Mouse (Mus musculus) megakaryocyte progenitor cell, adult 5-6 weeks (primary cell): ENCODE results near the gene Usp36. TPM values are rescaled to one million over a fixed set of nuclear protein-coding genes. Genes with fewer than 3 reads are reported as not detected.
"Not testable (repeated sequence)": the region's sequence is repeated elsewhere in the genome, so short reads cannot be mapped to it uniquely, and the experiment has no call there.

ENCODE experiments used
- ATAC-seq: replicated peaks from 2 replicates; pipeline ENCODE4 v1.8.0; 2016; ENCODE audit warnings: mild to moderate bottlenecking, moderate TSS enrichment, inconsistent platforms; ENCODE audit not compliant: poor library complexity
- total RNA-seq, 2 experiments: library from RNA; stranded (forward) in 1 of 2; stranded (reverse) in 1 of 2; fragments of 157-497, 149-512 nt in 1 of 2; fragments of 200-1000 nt in 1 of 2; gene quantifications; 2 replicates each; pipeline versions ENCODE4 v1.2.3 to v1.2.4; 2015 to 2017

The Usp36 gene
- total RNA-seq (2015), result 19.1 and 23.7 TPM in 2 replicates
- total RNA-seq (2017), result 11.7 and 14.1 TPM in 2 replicates

DNA sequence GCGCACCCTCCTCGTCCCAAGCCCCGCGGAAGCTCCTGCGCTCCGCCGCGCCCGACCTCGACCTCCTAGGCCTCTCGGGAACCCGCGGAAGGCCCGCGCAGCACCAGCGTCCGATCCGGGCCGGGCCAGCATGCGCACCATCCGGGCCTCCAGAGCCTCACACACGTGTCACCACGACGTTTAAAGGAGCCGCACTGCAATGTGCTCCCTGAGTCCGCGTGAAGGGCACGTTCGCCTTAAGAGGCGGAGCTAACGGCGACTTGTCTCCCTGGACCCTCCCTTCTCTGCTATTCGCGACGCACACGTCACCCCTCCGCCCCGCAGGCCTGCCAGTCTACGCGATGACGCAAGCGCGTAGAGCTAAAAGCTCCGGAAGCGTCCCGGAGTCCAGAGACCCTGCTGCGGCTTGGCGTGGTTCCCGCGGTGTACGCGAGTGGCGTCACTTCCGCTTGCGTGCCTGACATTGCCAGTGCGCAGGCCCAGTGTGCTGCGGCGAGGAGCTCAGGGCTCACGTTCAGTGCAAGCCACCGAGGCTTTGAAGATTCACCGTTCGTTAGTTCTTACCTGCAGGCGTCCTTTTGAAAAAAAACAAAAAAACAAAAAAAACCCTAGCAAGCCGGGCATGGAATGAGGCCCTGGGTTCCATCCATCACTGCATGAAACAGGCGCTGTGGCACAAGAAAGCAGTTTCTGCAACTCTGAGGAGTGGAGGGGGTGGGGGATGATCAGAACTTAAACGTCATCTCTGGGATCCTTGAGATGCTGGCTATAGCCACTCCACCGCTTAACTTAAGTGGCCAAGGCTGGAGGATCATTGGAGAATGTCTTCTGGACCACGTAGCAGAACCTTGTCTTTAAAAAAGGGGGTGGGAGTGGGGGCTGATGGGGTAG, at the start of gene Usp36:
Gene Usp36 (minus strand): TSS at position 246 of the 891 bp plus-strand sequence.
- ATAC-seq, result peak; percentile 96

DNA sequence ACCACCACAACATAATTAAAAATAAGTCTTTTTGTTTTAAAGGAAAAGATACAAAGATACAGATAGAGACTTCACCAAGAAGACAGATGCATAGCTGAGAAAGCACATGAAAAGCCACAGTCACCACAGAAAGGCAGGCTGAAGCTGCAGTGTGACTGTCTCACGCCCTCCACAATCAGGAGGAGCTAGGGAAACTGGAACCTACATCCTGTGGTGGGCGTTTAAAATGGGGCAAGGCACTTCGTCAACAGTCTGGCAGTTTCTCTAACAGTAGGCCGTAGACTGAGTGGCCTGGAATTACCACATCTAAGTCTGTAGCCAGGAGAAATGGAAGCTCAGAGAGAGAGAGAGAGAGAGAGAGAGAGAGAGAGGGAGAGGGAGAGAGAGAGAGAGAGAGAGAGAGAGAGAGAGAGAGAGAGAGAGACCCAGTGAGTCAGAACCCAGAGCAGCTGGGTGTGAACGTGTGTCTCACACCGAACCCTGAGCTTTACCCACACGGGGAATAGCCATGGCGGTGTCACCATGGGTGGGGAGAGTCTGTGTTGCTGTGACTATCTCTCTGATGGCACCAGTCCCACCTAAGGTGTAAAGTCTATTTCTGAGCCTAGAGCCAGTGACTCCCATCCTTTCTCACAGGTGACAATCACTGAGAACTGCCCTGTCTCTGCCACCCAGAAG, 47.6 kb upstream of the Usp36 start:
- peak; percentile 46; the same call in 1 of the 2 replicates for ATAC-seq

DNA sequence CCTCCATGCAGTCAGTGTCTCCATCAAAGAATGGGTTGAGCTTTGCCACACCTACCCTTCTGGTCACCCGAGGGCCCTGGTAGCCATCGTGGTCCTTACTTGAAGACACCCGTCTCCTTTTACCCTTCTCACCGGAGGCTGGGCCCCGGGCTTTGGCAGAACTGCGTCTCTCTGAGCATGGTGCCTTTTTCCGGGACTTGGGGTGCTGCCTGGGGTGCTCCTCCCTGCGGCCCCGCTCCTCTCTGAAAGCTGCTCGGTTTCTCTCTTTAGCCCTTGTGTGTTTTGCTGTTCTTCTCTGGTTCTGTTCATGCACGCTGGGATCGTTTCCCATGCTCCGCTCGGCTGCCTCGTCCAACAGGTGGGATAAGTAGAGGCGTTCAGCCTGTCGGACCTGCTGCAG, 43.4 kb upstream of the Usp36 start:
- ATAC-seq, result no peak

DNA sequence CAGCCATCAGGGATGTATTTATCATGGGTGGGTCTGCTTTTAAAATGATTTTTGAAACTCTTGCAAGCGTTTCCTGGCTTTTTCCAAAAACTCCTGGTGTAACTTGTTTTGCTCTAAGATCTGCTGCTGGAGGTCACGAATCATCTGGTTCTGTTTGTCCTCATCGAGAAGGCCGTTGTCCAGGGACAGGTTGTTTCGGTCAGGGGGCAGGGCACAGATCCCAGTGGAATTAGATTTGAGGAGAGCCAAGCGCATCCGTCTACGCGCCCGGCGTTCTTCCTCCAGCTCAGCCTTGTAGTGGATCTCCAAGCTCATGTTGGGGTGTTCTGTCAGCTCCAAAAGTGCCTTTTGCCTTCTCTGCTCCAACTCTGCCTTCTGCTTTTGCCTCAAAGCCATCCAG, 42.3 kb upstream of the Usp36 start:
- ATAC-seq, result no peak

DNA sequence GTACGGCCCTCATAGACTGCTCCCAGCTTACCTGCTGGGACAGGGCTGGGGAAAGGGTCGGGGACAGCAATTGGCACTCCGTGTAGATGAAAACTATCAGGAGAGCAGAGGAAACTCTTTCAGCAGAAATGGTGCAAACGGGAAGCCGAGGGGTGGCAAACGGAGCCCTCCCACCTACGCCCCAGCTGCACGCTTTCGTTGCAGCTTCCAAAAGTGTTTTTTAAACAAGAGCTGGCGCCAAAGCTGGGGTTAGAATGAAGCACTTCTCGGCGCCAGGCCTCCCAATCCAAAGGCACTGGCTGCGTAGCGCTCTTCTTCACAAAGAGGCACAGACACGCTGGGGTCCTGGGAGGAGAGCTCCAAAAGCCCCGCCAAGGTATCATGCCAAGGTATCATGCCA, 40.7 kb upstream of the Usp36 start:
- no peak for ATAC-seq

DNA sequence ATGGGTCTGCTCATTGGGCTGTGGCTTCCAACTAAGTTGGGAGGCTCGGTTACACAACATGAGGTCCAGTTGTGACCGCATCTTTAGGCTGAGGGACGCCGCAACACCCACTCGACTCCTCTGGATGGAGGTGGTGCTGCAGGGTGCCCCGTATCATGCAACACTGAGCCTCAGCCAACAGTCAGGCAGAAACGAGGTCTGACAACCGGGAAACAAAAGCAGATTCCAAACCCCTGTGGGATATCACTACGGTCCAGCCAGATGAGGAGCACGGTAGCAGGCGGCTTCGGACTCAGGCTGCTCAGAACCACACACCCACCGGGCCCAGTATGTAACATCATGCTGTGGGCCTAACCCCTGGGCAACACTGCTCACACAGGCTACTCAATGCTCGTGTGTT, 40.3 kb upstream of the Usp36 start:
- ATAC-seq, result no peak

DNA sequence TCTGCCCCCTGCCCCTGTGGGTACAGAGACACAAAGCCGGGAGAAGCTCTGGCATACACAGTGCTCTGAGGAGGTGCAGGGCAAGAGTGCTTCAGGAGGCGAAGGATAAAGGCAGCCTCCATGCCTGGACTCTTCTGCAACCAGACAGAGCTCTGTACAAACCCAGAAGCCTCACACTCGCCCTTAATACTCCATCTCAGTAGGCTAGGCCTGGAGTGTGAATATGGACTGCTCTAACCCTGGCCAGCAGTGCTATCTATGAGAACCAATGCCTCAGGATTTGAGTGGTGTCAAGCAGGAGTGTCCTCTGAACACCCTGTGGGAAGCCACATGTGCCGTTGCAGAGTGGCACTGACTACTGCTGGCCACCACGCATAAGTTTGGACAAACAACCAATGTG, 38.9 kb upstream of the Usp36 start:
- no peak for ATAC-seq

DNA sequence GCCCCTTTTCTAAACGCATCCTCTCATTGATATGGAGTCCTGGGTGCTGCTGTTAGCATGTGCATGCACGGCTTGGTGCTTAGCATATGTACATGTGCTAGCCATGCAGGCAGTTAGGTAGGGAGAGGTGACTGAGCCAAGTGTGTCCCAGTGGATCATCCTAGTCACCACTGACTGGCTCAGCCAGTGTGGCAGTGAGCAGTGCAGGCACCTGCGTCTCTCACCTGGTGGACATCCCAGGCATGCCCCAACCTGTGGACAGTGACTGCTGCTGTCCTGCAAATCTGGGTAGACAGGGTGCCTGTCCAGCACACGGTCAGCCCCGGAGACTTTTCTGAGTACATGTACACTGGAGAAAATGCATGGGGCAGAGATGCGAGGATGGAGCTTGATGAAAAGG, 38.5 kb upstream of the Usp36 start:
- no peak for ATAC-seq

DNA sequence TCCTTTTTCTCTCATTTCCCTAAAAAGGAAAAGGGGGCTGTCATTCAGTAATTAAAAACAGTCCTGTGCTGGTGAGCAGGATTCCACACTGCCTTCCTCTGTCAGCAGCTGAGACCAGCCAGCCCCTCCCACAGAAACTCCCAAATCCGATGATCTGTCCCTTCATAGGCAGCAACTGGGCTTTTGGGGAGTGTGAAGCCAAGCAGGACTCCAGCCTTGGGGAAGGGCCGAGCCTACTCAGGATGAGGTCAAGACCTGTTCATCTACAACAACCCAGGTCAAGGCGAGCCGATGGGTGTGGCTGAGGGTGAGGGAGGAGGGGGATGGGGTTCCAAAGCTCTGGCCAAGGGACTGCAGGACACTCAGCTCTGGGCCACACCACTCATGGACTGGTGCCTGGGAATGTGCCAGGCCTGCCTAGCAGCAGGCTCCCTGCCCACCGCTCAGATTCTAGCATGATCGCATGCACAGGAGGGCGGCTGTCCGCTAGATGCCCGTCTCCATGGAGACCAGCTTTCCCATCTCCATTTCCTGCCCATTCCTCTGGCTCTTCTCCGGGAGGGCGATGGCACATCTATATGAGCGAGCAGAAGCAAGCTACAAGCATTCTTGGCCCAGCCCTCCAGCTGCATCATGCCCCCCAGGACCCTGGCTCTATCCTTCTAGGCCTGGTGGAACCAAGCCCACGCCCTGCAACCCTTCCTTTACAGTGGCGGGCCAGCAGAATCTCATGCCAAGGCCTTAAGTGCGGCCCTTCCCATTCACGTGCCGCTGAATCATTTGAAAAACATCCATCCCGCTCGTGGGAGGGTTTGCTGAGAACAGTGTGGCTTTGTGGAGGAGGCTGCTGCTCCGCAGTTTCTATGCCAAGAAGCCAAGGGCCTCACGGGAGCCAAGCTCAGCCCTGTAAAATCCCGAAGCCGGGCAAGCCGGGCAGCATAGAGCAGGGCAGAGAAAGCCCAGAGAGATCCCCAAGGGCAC, 37.2 kb upstream of the Usp36 start:
- no peak for ATAC-seq

DNA sequence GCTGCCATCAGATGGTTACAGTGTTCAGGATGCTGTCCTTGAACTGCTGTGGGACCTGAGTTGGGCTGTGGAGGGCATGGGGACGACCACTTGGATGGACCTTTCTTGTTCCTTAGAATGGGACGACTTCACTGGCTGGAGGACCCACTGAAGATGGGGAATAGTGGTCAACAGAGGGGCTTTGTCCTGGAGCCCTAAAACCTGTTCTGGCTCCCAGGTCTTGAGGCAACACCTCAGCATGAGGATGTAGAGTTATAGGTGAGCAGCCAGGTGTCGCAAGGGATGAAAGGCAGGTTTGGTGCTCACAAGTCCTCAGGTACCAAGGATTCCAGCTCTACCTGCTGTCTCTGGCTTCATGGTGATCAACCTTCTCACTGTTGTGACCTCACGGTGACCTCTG, 36.4 kb upstream of the Usp36 start:
- ATAC-seq, result no peak

DNA sequence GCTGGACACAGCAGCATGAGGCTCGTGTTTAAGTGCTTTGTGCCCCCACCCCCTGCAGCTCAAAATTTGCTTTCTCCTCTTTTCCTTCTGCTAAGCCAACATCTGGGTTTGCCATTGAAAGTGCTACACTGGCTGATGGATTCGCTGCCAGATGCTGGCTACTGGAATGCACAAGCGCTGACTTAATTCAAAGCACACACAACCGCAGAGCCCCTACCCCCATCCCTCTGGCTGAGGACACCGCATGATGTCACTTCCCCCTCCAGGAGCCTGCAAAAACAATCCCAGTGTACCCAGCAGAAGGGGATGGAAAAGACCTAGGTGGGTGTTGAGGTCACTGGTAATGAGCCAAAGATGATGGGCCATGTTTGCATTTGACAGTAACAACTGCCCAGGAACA, 34.5 kb upstream of the Usp36 start:
- no peak for ATAC-seq

DNA sequence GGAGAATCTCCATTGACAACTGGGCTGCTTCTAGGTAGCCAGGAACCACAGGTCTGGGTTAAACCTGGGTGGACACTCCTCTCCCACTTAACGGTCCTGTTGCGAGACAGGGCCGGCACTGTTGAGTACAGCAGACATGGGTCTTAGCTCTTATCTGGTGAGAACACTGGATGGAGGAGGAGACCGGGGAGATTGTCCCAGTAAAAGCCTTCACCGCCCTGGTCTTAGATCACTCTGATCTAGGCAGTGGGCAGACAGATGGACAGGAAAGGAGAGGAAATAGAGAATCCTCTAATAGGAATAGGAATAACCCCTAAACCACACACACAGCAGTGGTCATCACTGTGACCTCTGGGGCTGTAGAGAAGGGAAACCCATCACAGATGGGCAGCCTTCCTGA, 33.9 kb upstream of the Usp36 start:
- ATAC-seq, result no peak

DNA sequence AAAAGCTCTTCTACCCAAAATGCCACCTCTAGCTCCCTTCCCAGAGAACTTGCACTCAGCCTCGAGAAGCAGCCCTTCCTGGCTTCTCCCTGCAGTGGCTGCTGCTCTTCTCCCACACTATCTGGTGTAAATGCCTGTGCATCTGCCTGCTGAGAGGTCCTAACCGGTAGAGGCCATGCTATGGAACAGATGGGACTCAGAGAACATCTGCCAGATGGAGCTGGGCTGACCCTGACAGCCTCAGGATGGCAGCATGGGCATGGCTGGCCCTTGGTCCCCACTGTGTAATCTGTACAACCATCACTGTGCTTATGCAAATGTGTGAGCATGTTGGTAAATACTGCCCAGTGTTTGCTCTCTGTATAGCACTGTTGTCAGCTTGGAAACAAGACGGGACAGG, 32.6 kb upstream of the Usp36 start:
- ATAC-seq, result no peak

DNA sequence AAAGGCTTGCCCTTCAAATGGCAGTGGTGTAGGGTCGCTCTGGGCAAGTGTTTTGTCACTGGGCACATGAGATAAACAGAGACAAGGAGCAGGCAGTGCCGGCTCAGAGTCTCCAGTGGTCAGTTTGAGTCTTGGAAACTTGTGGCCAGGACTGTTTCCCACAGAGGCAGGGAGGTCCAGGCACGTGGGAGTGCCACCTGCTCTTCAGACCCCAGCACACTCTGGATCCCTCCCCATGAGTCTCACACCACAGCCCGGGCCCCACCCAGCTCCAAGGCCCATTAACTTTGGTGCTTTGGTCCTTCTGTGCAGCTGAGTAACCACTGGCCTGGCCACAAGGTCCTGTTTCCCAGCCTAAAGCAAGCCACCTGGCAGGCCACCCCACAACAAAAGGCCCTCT, 31.9 kb upstream of the Usp36 start:
- ATAC-seq, result no peak

DNA sequence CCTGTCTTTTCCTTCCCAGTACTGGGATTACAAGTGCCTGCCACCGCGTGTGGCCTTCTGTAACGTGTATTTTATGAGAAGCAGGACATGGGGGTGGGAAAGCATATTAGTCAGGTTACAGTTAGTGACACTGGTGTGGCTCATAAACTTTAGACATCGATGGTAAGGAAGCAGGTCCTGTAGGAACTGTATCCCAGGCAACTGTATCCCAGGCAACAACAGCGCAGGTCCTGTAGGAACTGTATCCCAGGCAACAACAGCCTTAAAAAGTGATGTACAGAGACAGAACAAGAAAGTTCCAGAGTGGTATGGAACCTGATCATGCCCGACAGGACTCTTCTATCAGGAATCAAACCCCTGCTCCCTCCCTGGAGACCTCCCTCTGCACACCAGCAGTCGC, 31.5 kb upstream of the Usp36 start:
- ATAC-seq, result no peak

DNA sequence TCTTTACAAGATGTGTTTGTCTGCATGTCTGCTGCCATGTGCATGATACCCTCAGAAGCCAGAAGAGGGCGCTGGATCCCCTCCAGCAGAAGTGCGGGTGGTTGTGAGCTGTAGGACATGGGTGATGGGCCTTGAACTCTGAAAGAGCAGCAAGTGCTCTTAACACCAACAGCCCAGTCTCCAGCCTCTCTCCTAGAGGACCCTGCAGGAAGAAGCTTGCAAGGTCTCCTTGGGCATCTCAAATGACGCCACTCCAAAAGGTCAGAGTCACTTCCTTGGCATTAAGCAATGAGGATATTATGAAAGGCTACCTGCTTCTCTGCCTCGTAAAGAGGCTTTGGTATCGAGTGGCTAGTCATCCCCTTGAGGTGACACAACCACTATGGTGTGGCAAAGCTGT, 28.6 kb upstream of the Usp36 start:
- peak; percentile 83 for ATAC-seq

DNA sequence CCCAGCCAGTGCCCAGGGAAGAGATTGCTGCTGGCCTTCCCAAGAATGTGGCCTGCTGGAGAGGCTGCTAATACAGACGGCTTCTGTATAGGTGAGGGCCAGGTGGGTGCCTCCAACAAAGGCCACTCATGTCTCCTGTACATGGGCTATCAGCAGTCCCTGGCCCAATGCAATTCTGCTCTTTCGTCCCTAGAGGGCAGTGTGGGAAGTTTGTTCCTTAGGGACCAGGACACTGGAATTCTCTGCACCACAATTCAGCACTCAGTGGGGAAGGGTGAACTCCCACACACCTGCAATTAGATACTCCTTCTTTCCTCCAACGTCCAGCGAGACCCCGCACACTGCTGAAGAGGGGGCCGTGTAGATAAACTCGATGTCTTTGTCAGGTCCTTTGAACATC, 27.1 kb upstream of the Usp36 start:
- peak; percentile 50; the same call in 1 of the 2 replicates for ATAC-seq

DNA sequence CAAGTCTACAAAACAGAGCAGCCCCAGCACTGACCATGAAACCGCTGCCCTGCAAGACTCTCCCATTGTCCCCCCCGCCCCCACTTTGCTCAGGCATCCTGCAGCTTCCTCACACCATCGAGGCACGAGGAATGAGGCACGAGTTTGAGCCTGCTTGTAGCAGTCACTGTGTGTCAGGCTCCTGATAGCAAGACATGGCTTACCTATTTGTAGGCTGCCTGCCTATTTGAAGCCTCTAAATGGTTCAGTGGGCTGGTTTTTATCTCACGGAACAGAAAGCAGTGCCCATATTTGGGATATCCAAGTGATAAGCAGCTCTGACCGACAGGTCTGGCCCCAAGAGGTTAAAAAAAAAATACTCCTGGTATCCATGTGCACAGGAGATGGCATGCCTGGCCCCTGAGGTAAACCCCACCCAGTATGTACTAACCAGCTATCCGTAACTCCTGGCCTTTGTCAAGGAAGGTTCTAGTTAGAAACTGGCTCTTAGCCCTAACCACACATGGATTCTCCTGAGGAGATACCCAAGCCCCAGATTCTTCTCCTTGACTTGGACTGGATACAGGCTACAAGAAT, 26.3 kb upstream of the Usp36 start:
- no peak for ATAC-seq

DNA sequence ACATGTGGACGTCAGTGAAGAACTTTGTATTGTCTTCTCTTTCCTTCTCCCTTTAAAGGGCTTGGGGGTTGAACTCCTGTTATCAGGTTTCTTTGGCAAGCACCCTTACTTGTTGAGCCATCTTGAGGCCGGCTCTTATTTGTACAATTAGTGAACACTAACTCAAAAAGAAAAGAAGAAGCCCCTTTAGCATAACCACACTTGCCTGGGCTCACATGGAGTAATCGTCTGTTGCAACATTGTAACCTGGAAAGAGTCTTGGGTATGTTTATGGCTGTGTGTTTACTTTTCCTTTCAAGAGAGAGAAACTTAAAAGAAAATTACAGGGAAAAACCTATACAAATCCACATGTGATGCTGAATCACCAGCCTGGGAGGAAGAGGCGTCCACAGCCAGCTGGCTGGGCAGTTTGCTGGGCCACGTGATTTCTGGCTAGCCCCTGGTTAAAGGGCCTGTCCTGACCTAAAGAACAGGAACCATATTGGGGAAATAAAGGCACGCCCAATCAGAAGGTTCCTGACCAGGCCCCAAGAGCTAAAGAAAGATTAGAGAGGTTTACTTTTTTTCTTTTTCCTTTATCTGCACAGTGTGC, 22.2 kb upstream of the Usp36 start:
- peak; percentile 55 for ATAC-seq

DNA sequence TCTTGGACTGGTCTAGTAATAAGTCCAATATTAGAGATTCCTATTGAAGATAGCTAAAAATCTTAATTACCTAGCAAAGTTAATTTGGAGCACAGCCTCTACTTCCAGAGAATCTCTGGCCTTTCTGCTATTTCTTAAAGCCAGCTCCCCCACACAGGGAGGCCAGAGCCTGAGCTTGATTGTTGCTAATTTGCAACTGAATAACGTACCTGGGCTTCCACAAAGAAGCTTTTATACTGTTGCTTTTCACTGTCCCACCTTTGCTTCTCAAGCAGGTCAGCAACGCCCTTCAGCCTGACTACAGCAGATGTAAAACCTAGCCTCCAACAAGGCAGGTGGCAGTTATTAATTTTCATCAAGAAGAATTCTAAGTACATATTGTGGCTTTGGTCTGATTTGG, 17.9 kb upstream of the Usp36 start:
- not testable (repeated sequence) for ATAC-seq
